In genomic region chr5:25100157-25100515, GRCm38 (mm10) we compare ENCODE assay signal across 8 mouse cellular contexts. TPM values are rescaled to one million over a fixed set of nuclear protein-coding genes. Genes with fewer than 3 reads are reported as not detected.
A peak's percentile ranks its signal among the peaks of the same experiment; 100 is the strongest.
DNase-seq lines count a peak whose midpoint lies in the region; ATAC-seq and TF ChIP-seq lines count a peak whose summit lies in the region.

No protein-coding gene starts in this region.

- TF ChIP-seq CTCF in E14TG2a.4 (conservative IDR thresholded peaks at IDR 0.05; ENCODE audit: low read length), result no peak

- ATAC-seq in kidney, embryonic 14.5 days (ENCODE audit: low FRiP score, low TSS enrichment), result peak; percentile 11; the same call in 1 of the 2 replicates
- ATAC-seq in forebrain, embryonic 11.5 days (replicated peaks; ENCODE audit: low FRiP score), result peak; percentile 31; the same call in 1 of the 2 replicates
- peak; percentile 26 for ATAC-seq in intestine, embryonic 16.5 days
- no peak; the same call in 1 of the 2 replicates for ATAC-seq in midbrain, embryonic 14.5 days (ENCODE audit: low FRiP score, low TSS enrichment)

- H3K4me2 ChIP-seq in kidney, embryonic 14.5 days (replicated peaks; ENCODE audit: low read depth, low read length), result peak overlapping the region; percentile 100
- H3K4me2 ChIP-seq in forebrain, embryonic 11.5 days (ENCODE audit: low read depth, low read length, severe bottlenecking), result peak overlapping the region; percentile 98
- peak overlapping the region; percentile 98 for H3K4me2 ChIP-seq in intestine, embryonic 16.5 days (ENCODE audit: low read depth, low read length)
- peak overlapping the region; percentile 98 for H3K4me2 ChIP-seq in midbrain, embryonic 14.5 days (ENCODE audit: low read length)

- H3K36me3 ChIP-seq in kidney, embryonic 14.5 days (ENCODE audit: control insufficient read depth, insufficient read depth, low read length), result no peaks in the 10 kb centered on the region
- H3K36me3 ChIP-seq in E14TG2a.4 (ENCODE audit: insufficient read depth, low read length), result no peaks in the 10 kb centered on the region
- H3K36me3 ChIP-seq in forebrain, embryonic 11.5 days (ENCODE audit: control insufficient read depth, insufficient read depth, low read length), result no peaks in the 10 kb centered on the region
- H3K36me3 ChIP-seq in intestine, embryonic 16.5 days (ENCODE audit: control insufficient read depth, insufficient read depth, low read length), result no peaks in the 10 kb centered on the region
- H3K36me3 ChIP-seq in midbrain, embryonic 14.5 days (ENCODE audit: control insufficient read depth, insufficient read depth, low read length), result no peaks in the 10 kb centered on the region

- DNase-seq in kidney, adult 11 months, result no peak
- no peak for DNase-seq in forebrain, embryonic 11.5 days (ENCODE audit: low spot score)
- DNase-seq in midbrain, embryonic 14.5 days, result peak; percentile 14
- DNase-seq in embryo, embryonic 10 days (ENCODE audit: low spot score), result no peak
- no peak for DNase-seq in cerebellum, adult 11-12 months

- under 1% methylated on average over 26 of the region's 26 CpGs for WGBS in kidney, embryonic 14.5 days
- WGBS in forebrain, embryonic 11.5 days, result under 1% methylated on average over 26 of the region's 26 CpGs
- WGBS in intestine, embryonic 16.5 days, result under 1% methylated on average over 26 of the region's 26 CpGs
- under 1% methylated on average over 26 of the region's 26 CpGs for WGBS in midbrain, embryonic 14.5 days

- H3K9me3 ChIP-seq in kidney, embryonic 14.5 days (ENCODE audit: control insufficient read depth, low read length), result no peaks in the 10 kb centered on the region
- H3K9me3 ChIP-seq in E14TG2a.4 (ENCODE audit: low read length), result no peaks in the 10 kb centered on the region
- H3K9me3 ChIP-seq in forebrain, embryonic 11.5 days (ENCODE audit: control insufficient read depth, low read length), result no peaks in the 10 kb centered on the region
- no peaks in the 10 kb centered on the region for H3K9me3 ChIP-seq in intestine, embryonic 16.5 days (ENCODE audit: control insufficient read depth, low read length)
- H3K9me3 ChIP-seq in midbrain, embryonic 14.5 days (ENCODE audit: control insufficient read depth, low read length), result no peaks in the 10 kb centered on the region

- peak overlapping the region; percentile 63 for H3K9ac ChIP-seq in kidney, embryonic 14.5 days (ENCODE audit: low read depth, low read length)
- peak overlapping the region; percentile 50 for H3K9ac ChIP-seq in forebrain, embryonic 11.5 days (ENCODE audit: low read length)
- H3K9ac ChIP-seq in intestine, embryonic 16.5 days (ENCODE audit: low read depth, low read length), result peak overlapping the region; percentile 83
- peak overlapping the region; percentile 47; the same call in 1 of the 2 replicates for H3K9ac ChIP-seq in midbrain, embryonic 14.5 days (replicated peaks; ENCODE audit: low read length)

- 0 out of 2 replicates have a peak, but pooled peaks cover 9% of the 10 kb centered on the region for H3K4me1 ChIP-seq in kidney, embryonic 14.5 days (ENCODE audit: control insufficient read depth, insufficient read depth, low read length)
- peaks cover 22% of the 10 kb centered on the region for H3K4me1 ChIP-seq in E14TG2a.4 (replicated peaks; ENCODE audit: low read depth, low read length)
- peaks cover 9% of the 10 kb centered on the region; the same call in 1 of the 2 replicates for H3K4me1 ChIP-seq in forebrain, embryonic 11.5 days (replicated peaks; ENCODE audit: control insufficient read depth, insufficient read depth, low read length)
- H3K4me1 ChIP-seq in intestine, embryonic 16.5 days (ENCODE audit: control insufficient read depth, insufficient read depth, low read length), result peaks cover 18% of the 10 kb centered on the region
- peaks cover 13% of the 10 kb centered on the region for H3K4me1 ChIP-seq in midbrain, embryonic 14.5 days (ENCODE audit: control insufficient read depth, insufficient read depth, low read length)

- peak overlapping the region; percentile 61 for H3K4me3 ChIP-seq in kidney, embryonic 14.5 days (ENCODE audit: low read length)
- H3K4me3 ChIP-seq in E14TG2a.4 (replicated peaks; ENCODE audit: low read length), result peak overlapping the region; percentile 80
- H3K4me3 ChIP-seq in forebrain, embryonic 11.5 days (ENCODE audit: low read depth, low read length), result peak overlapping the region; percentile 49
- H3K4me3 ChIP-seq in intestine, embryonic 16.5 days (ENCODE audit: low read length), result peak overlapping the region; percentile 72
- H3K4me3 ChIP-seq in midbrain, embryonic 14.5 days (replicated peaks; ENCODE audit: low read depth, low read length), result peak overlapping the region; percentile 49

- H3K27ac ChIP-seq in kidney, embryonic 14.5 days (ENCODE audit: low read depth, low read length), result no peak overlapping the region
- H3K27ac ChIP-seq in forebrain, embryonic 11.5 days (ENCODE audit: low read depth, low read length), result no peak overlapping the region
- H3K27ac ChIP-seq in intestine, embryonic 16.5 days (ENCODE audit: low read length), result peak overlapping the region; percentile 88
- H3K27ac ChIP-seq in midbrain, embryonic 14.5 days (replicated peaks; ENCODE audit: low read depth, low read length), result no peak overlapping the region

- H3K27me3 ChIP-seq in kidney, embryonic 14.5 days (ENCODE audit: control insufficient read depth, insufficient read depth, low read length), result peaks cover 17% of the 10 kb centered on the region
- H3K27me3 ChIP-seq in E14TG2a.4 (ENCODE audit: insufficient read depth, low read length), result peaks cover 84% of the 10 kb centered on the region
- H3K27me3 ChIP-seq in forebrain, embryonic 11.5 days (ENCODE audit: control insufficient read depth, insufficient read depth, low read length), result peaks cover 34% of the 10 kb centered on the region
- peaks cover 3% of the 10 kb centered on the region; the same call in 1 of the 2 replicates for H3K27me3 ChIP-seq in intestine, embryonic 16.5 days (replicated peaks; ENCODE audit: control insufficient read depth, insufficient read depth, low read length)
- H3K27me3 ChIP-seq in midbrain, embryonic 14.5 days (ENCODE audit: control insufficient read depth, insufficient read depth, low read length), result peaks cover 41% of the 10 kb centered on the region

RNA-seq across cellular contexts. Expression of gene Prkag2, which starts 0.3 kb away (rescaled TPM):
- 32.1 and 44.6 TPM in 2 replicates for polyA plus RNA-seq in kidney, embryonic 14.5 days (2014; fragmentation: Nextera tagmentation; extraction: Ambion mirVana)
- polyA plus RNA-seq in forebrain, embryonic 11.5 days (2014; fragmentation: Nextera tagmentation; extraction: Ambion mirVana), result 51.9 and 54.4 TPM in 2 replicates
- polyA plus RNA-seq in intestine, embryonic 16.5 days (2015; fragmentation: Nextera tagmentation; extraction: Ambion mirVana), result 53.0 and 54.1 TPM in 2 replicates
- 97.6 and 103 TPM in 2 replicates for polyA plus RNA-seq in midbrain, embryonic 14.5 days (2014; fragmentation: Nextera tagmentation; extraction: Ambion mirVana)
